Mouse (Mus musculus): ENCODE data around the gene Bcl2l12.
"Not testable (repeated sequence)": the region's sequence is repeated elsewhere in the genome, so short reads cannot be mapped to it uniquely, and the experiment has no call there.

Bcl2l12 gene

DNA sequence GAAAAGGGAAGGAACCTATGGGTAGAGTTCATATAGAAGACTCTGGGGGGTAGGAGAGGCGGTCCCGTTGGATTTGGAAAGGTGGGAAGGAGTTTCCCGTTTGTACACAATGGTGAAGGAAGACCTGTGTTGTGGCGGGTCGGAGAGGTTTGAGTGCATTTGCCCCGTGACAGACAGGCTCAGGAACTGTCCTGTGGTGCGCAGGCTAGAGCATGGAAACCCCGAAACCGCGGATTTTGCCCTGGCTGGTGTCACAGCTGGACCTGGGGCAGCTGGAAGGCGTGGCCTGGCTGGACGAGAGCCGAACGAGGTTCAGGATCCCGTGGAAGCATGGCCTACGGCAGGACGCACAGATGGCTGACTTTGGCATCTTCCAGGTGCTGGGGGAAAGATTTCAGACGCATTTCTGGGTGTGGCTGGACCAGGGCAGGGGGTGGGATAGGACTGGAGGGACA, at the start of gene Bcl2l12:
Gene Bcl2l12 (minus strand): TSS at position 212 of the 455 bp plus-strand sequence.
- DNase-seq (ENCODE audit: low spot score): no peak

DNA sequence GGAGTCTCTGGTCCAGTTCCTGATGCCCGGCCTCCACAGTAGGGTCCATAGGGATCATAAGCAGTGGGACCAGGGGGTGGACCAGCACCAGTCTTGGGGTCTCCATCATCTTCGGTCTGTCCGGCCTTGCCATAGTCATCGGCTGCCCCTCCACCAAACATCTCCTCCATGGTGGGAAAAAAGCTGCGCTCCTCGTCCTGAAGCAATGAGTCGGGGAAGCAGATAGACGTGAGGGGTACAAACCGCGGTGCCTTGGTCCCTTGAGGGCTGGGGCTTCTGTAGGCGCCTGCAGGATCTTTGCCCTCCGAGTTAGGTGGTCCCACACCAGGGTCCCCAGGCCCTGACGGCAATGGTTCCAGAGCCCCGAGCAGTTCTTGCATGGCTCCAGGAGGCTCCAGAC, 49.0 kb upstream of the Bcl2l12 start:
- no peak for DNase-seq (ENCODE audit: low spot score)

DNA sequence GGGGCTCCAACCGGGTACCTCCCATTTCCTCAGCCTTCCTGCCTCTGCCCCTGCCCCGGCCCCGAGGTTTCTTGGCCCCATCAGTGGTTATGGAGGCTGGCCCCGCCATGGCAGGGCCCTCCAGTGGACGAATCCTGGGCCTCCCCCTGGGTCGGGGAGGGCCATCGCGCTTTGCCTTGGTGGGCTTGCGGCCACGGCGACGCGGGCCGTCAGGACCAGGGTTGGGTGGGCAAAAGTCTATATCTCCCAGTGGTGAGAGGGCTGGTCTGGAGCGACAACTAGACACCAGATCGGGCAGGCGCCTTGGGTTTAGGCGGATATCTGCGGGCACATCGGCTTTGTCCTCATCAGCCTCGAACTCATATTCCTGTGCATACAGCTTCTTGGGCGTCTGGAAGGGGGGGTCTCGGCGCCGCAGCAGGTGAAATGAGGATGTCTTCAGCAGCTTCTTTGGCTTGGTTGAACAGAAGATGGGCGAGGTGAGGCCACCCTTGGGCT, 48.4 kb upstream of the Bcl2l12 start:
- DNase-seq (ENCODE audit: low spot score): no peak

DNA sequence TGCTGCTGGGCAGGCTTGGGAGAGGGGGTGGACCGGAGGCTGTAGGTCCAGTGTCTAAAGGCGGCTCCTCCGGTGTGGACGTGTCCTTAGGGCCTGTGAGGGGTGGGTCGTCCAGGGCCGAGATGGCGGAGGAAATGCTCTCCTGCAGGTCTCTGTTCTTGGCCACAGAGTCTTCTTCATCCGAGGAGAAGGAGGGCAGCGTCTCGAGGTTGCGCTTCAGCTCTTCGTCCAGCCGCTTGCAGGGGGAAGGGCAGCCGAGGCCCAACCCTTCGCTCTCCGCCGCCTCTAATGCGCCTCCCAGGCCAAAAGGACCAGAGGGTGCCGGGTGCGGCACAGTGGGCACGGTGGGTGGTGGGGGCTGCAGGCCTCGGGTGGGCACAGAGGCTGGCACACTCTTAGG, 47.2 kb upstream of the Bcl2l12 start:
- DNase-seq (ENCODE audit: low spot score): no peak

DNA sequence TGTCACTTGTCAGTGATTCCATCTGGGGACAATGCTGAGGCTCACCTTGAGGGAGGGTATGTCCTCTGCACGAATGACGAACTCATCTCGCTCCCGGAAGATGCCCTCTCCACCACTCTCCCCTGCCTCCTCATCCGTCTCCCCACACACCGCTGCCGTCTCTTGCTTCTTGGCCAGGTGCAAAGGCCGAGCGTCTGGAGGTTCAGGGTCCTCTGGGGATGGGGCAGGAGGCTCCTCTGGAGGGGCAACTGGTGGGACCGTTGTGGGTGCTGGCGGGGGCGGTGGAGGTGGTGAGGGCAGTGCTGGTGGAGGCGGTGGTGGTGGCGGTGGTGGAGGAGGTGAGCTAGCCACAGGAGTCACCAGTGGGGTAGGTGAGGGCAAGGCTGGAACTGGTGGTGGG, 44.8 kb upstream of the Bcl2l12 start:
- DNase-seq (ENCODE audit: low spot score): no peak

DNA sequence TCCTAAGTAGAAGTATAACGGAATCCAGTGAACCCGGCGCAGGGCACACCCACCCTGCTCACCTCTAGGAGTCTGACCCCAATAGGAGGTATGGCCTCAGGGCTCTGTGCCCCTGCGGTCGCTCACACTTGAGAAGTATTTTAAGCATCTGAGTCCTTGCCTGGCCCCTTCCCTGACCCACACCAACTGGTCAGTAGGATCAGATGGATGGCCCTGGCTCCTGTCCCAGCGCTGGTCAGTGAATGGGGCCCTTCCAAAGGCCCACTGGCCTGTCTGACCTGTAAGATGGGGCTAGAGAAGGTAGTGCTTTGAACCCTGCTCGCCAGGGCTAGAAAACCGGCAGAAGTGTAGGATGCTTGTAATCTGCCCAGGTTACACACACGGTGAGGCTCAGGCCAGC, 42.3 kb upstream of the Bcl2l12 start:
- no peak for DNase-seq (ENCODE audit: low spot score)

DNA sequence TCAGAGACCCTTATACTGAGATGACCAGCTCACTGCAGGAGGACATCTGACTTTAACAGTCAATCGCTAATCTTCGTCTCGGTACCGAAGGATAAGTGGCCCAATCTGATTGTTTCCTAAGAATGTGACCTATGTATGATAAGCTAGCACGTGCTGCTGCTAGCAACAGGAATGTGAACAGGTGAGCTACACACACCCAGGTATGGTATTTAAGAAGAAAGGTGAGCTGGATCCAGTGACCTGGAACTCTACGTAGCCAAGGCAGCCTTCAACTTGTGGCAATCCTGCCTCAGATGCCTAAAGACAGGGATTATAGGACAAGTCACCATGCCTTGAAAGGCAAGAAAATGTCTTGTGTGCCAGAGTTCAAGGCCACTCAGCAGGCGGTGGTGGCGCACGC, 39.9 kb upstream of the Bcl2l12 start:
- no peak for DNase-seq (ENCODE audit: low spot score)

DNA sequence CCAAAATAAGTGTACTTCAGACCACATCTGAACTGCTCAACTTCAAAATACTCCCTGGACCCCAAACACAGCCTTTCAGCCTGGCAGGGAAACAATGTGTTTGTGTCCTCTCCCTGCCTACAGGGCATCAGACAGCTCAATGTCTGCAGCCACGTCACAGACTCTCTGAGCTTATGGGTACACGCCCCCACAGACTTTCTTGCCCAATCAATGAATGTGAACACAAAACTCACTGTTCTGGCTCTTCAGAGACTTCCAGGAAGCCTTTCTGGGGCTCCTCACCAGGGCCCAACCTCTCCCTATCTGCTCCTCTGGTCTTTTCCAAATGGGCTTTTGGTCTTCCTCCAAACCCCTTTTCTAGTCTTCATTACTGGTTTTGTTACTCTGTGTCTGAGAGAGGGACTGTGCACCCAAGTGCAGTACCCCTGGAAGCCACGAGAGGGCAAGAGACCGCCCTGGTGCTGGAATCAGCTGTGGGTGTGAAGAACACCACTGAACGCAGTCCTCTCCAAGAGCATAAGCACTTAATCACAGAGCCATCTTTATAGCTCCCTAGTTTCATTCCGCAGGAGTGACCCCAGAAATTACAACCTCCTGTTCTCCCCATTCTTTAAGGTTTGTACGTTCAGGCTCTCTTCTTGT, 39.3 kb upstream of the Bcl2l12 start:
- DNase-seq (ENCODE audit: low spot score): no peak

DNA sequence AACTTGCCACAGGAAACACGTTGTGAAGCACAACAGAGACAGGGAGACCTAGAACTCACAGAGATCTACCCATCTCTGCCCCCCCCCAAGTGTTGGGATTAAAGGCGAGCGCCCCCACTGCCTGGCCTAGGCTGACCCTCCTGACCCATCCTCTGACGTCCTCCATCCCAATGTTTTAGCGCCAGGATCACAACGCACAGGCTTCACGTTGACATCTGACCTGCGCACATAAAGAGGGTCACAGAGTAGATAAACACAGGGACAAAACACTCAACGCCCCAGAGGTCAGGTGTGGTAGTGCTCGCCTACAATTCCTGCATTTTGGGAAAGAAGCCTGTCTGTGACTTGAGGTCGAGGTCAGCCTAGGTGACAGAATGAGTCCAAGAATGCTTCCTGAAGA, 38.2 kb upstream of the Bcl2l12 start:
- no peak for DNase-seq (ENCODE audit: low spot score)

DNA sequence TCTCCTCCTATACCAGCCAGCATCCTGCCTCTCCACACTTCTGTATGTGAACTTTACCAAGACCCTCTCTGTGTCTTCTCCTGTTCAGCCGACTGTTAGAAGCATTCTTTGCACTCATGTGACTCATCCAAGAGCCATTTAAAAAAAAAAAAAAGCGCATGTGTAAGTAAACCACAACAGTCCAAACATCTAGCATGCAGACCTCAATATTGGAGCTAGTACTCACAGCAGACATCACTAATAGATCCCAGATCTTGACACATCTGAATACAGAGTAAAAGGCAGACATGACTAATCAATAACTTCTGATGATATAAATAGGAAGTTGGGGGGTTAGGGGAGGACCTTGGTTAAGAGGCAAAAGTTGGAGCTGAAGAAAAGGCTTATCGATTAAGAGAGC, 37.1 kb upstream of the Bcl2l12 start:
- DNase-seq (ENCODE audit: low spot score): no peak

DNA sequence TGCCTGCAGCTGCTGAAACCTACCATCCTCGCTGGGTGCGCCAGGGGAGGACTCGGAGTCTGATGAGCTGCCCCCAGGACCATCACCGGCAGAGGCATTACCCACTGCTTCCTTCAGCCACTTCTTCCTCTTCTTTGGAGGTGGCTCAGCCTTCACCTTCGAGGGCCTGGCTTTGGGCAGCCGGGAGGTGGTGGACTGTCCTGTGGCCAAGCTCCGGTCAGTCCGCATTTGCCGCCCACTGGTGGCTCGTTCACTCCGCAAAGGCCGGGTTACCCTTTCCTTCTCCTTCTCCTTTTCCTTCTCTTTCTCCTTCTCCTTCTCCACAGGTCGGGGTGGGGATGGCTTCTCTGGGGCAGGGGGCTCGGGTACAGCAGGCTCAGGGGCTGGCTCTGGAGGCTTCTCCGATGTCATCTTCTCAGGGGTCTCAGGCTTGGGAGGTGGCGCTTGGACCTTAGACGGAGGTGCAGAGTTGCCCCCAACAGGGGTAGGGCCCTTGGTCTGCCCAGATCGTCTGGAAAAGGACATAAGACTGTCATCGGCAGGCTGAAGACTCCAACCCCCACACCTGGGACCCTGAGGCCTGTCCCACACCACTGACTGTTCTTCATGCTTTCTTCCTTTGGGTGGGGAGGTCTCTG, 35.3 kb upstream of the Bcl2l12 start:
- DNase-seq (ENCODE audit: low spot score): no peak

DNA sequence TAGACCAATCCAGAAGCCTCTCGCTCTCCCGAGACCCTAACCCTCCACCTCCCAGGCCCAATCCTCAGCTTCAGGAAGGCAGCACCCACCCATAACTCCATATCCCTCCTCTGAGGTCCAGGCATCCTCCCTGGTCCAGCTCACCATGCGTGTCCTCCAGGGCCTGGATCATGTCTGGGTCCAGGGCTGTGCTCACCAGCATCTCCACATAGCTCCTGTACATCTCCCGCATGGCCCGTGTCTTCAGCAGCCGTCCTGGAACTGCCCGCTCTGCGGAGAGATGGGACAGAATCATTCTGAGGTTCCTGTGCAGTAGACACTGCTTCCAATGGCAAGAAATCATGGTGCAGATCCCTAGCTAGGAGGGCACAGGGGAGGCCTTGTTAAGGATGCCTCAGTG, 32.3 kb upstream of the Bcl2l12 start:
- no peak for DNase-seq (ENCODE audit: low spot score)

DNA sequence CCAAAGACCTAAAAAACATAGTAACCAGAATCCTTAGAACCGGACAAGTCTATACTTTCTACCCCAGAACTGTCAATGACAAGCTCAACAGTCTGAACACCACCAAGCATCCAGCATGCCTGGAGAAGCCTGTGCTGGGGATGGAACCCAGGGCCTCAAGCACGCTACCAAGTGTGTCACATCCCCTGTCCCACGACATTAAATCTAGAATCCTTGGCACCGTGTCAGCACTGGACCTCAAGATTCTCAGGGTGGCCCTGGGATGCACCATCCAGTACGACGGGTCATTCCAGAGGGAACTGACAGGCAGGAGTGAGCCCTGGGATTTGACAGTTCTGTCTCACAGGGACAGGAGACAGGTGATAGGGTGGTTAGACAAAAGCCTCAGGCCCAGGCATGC, 31.5 kb upstream of the Bcl2l12 start:
- DNase-seq (ENCODE audit: low spot score): no peak

DNA sequence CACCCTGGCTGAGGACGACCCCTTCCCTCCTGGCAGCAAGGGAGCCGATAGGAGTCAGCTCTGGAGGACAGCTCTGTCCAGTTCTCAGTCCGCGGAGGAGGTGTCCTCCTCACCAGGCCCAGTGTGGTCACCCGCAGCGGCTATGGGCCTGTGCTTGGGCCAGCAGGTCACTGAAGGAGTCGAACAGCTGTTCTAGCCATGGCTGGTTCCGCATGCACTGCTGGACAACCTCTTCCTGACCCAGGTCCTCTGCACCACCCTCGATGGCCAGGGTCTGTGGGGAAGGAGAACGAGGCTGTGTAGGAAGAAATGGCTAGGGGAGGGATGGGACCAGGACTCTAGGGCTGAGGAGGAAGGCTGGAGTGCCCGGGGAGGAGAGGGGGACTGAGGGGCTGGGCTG, 29.8 kb upstream of the Bcl2l12 start:
- no peak for DNase-seq (ENCODE audit: low spot score)

DNA sequence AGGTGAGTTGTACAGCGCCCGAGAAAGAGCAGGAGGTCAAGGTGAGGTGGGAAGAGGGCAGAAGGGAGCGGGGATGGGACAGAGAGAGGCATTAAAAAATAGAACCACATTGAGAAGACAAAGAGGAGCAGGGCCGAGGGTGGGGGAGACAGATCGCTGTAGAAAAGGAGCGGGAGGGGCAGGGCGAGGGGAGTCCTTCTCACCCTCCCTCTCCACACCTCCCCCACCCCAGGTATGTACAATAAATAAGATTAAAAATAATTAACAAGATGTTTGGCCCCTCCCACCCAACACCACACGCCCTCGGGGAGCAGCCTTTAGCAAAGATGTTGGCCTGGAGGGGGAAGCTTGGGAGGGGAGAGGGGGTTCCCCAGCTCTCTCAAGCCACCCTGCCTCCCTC, 29.2 kb upstream of the Bcl2l12 start:
- DNase-seq (ENCODE audit: low spot score): no peak

DNA sequence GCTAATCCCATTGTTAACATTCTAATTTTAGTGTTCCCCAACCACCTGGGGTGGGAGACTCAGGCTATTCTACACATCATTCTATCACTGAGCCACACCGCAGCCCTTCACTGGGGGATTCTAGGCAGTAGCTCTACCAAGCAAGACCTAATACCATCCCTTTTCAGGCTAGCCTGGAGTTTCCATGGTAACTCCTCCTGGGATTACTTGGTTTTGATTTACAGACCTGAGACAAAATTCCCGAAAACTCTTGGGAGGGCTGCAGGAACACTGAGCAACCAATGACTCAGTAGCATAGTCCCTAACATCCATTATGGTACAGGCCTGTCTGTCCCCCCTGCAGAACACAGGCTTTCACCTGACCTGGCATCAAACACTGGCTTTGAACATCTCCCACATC, 27.7 kb upstream of the Bcl2l12 start:
- DNase-seq (ENCODE audit: low spot score): no peak

DNA sequence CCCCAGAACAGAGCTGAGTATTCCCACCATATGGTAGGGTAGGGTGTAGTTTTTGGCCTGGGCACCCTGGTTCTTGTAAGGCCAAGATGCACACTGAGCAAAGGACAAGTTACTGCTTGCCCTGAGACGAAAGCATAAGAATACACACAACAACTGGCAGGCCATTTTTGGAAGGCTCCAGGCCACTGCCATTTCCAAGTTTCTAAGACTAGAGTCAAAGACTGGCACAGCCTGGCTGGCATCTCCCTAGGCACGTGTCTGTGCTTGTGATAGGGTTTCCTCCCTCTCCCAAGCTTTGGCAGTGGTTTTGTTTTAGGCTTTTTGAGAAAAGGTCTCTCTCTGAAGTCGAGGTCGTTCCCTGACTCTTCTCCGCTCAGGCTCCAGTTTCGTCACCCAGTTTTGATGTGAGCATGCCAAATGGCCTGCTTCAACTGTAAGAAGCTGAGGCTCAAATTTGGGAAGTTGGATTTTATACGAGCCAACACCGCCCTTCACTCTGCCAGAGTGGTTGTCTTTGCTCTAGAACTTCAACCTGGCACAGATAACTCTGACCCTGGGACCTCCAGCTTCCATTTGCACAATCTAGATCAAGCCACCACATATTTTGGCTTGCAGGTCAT, 27.2 kb upstream of the Bcl2l12 start:
- DNase-seq (ENCODE audit: low spot score): no peak

DNA sequence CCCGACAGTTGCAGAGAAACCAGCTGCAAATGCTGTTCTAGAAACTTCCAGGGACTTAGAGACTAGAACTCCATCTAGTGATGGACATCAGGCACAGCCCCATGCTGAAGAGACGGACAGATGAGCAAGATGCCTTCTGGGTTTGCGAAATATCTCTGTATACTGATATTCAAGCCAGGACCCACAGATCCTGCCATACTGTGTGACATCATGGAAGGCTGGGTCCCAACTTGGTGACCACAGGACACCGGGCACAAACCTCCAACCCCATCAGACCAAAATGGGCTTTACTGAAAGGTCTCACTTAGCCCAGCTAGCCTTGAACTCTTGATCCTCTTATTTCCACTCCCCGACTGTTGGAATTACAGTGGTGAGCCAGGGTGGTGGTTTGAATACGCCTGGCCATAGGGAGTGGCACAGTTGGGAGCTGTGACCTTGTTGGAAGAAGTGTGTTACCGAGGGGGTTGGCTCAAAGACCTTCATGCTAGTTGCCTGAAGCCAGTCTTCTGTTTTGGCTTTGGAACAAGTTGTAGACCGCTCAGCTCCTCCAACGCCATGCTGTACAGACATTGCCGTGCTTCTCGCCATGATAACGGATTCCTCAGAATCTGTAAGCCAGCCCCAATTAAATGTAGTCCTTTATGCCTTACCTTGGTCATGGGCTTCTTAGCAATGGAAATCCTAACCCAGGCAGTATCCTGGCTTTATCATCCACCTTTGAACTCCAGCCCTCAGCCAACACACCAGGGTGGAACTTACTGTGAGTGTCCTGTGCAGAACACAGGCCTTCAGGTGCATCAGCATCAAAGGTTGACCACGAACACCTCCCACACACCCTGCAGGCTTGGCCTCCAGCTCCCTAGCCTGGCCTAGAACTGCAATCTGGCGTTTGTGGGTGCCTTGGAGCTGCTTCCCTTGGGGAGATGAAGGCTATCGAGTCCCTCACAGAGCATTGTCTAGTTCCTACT, 26.1 kb upstream of the Bcl2l12 start:
- no peak for DNase-seq (ENCODE audit: low spot score)

DNA sequence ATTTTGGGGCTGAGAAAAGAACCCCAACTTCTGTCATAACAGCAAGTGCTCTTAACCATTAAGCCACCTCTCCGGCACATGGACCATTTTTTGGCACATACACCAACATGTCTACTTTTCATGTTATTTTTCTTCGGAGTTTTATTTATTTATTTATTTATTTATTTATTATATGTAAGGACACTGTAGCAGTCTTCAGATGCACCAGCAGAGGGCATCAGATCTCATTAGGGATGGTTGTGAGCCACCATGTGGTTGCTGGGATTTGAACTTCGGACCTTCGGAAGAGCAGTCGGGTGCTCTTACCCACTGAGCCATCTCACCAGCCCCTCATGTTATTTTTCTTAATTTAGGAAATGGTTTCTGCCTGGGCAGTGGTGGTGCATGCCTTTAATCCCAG, 25.2 kb upstream of the Bcl2l12 start:
- DNase-seq (ENCODE audit: low spot score): not testable (repeated sequence)

DNA sequence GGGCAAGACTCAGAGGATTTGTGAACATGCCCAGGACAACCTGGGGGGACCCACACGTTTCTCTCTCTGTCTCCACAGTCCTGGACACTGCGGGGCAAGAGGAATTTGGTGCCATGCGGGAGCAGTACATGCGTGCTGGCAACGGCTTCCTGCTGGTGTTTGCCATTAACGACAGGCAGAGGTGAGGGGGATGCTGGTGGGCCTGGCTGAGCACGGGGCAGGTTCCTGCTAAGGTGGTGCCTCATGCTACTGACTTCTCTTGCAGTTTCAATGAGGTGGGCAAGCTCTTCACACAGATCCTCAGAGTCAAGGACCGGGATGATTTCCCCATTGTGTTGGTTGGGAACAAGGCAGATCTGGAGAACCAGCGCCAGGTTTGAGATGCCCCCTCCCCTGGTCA, 21.7 kb upstream of the Bcl2l12 start:
- no peak for DNase-seq (ENCODE audit: low spot score)

DNA sequence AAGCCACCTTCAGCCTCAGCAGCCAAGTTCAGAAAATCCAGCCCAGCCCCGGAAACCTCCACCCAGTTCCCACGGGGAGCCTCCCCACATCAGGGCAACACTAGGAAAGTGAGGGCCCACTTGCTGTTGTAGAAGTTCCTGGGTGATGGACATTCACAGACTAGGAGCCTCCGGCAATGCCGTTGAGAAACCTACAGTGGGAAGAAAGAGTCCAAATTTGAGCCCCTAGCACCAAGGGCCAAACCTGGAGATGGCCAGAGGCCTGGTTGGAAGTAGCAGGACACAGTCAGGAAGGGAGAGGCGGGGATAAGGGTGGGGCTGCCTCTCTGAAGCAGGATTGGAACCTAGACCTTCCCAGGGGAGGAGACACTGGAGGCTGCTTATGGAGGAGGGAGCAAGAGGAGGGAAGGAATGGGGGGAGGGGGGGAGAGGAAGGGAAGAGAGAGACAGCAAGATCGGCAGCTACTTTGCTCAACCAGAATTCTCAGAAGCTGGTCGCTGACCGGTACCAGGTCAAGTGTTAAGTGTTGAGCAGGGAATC, 20.6 kb upstream of the Bcl2l12 start:
- DNase-seq (ENCODE audit: low spot score): no peak

Measured in left cerebral cortex, adult 11 months (tissue).